Mouse (Mus musculus): Measurements from ENCODE around the gene Necab2. TPM values are rescaled to one million over a fixed set of nuclear protein-coding genes. Genes with fewer than 3 reads are reported as not detected.
A peak's percentile ranks its signal among the peaks of the same experiment; 100 is the strongest.

Necab2 gene
- polyA plus RNA-seq, 3 experiments from 2014 or later: not detected

GRCm38 (mm10) chr8:119456045-119456444 is 9.5 kb downstream of the Necab2 start:
- ATAC-seq: no peak

DNA sequence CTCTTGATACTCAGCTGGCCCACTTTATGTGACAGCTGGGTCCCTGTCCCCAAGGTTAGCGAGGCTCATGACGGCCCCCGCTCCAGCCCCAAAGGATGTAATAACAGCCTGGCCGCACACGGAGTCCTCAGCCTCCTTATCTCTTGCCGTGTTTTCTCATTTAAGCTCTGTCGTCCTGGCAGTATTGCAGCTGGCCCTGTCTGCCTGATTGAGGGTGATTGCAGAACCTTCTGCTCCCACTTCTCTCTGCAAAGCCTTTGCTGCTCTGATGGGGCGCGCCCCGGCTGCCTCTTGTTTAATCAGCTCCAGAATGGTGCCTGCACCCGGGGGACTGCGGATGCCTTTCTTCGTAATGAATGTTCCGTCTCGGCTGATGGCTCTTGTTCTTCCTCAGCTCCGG is 13.2 kb downstream of the Necab2 start:
- ATAC-seq: no peak

DNA sequence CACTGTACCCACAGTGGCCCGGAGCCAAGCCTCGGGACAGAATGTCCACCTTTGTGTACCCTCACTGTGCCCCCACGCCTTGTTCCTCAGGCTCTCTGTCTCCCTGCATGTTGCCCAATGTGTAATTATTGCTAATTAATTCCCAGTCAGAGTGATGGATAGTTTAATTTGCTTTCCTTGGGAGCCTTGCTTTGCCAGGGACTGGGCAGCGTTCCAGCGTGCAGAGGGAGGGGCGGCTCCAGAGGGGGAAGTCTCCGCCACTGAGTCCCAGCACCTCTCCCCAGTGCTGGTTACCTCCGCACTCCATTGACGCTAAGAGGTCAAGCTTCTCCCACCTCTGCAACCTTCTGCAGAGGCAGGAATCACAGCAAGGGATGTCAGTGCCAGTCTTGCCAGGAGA is 14.8 kb downstream of the Necab2 start:
- no peak for ATAC-seq

- ATAC-seq: no peak
Observed at GRCm38 (mm10) chr8:119463709-119464108, 17.2 kb downstream of the Necab2 start.

- ATAC-seq: no peak
Observed at GRCm38 (mm10) chr8:119466105-119466504, 19.6 kb downstream of the Necab2 start.

GRCm38 (mm10) chr8:119466794-119467193 is 20.3 kb downstream of the Necab2 start:
- ATAC-seq: no peak

DNA sequence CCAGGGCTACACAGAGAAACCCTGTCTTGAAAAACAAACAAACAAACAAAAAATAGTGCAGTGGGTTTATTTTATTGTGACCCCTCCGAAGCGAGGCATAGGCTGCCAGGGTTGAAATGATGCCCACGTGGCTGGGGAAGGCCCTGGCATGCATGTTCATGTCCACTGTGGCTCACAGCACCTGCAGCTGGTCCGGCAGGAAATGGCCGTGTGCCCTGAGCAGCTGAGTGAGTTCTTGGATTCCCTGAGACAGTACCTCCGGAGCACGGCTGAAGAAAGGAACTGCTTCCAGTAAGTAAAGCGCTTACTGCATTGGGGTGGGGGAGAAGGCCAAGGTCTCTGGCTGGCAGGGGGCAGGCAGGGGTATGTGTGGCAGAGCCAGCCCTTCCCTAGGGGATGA is 21.6 kb downstream of the Necab2 start:
- no peak for ATAC-seq

GRCm38 (mm10) chr8:119478684-119479083 is 32.2 kb downstream of the Necab2 start:
- no peak for ATAC-seq

- no peak for ATAC-seq
Observed at GRCm38 (mm10) chr8:119484145-119484896, 37.8 kb downstream of the Necab2 start.

DNA sequence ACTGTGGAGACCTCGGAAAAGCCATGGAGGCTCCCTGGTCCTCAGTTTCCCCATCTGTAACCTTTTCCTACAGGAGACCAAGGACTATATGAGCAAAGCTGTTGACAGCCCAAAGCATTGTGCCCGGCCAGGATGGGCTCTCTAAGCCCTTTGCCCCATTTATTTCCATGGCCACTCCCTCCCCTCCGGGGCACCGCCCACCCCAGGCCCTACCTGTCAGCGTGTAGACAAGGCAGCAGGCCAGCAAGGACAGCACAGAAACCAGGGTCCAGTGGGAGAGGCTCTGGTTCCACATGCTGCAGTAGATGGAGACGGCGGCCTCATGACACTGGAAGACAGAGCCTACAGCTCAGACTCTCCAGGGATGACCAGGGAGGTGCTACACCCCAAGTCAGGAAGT is 40.6 kb downstream of the Necab2 start:
- ATAC-seq: no peak

GRCm38 (mm10) chr8:119496848-119497247 is 50.3 kb downstream of the Necab2 start:
- peak; percentile 81 for ATAC-seq

GRCm38 (mm10) chr8:119499836-119500235 is 53.3 kb downstream of the Necab2 start:
- no peak for ATAC-seq

DNA sequence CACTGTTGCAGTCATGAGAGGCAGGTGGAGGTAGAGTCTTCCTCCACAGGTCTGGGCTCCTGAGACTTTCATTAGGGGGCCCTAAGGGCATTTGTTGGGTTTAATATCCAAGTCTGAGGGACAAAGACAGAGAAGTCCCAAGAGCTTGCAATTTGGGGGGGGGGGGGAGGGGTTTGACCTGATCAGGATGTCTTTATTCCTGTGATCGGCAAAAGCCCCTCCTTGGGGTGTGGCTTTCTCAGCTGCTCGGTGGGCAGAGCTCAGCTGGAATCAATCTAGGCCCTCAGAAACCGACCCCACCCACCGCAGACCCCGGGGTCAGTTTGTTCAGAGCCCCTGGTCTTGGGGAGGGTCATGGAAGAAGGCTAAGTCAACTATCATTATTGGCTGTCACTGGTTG is 55.1 kb downstream of the Necab2 start, which contains the start of gene Slc38a8:
Slc38a8 (minus strand) TSS at position 101 of the 400 bp plus-strand sequence.
- ATAC-seq: no peak

- no peak for ATAC-seq
Observed at GRCm38 (mm10) chr8:119502111-119502510, 55.6 kb downstream of the Necab2 start.

- no peak for ATAC-seq
Observed at GRCm38 (mm10) chr8:119503191-119503767, 56.8 kb downstream of the Necab2 start.

- ATAC-seq: no peak
Observed at GRCm38 (mm10) chr8:119505488-119505887, 59.0 kb downstream of the Necab2 start.

DNA sequence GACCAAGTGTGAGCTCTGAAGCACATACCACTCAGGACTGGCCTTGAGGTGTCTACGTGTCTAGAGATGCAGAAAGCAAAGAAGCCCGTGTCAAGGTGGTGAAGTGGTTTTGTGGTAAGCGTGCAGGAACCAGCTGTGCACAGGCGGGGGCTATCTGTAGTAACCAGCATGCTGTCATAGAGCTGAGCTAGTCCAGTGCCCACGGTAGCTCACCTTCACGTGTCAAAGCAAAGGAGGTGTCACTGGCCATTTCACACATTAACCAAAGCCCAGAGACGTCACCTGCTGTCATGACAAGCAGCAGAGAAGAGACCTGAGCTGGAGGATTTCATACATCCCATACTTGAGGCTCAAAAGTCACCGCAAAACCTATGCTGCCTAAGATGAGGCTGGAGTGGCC is 59.6 kb downstream of the Necab2 start:
- ATAC-seq: no peak

DNA sequence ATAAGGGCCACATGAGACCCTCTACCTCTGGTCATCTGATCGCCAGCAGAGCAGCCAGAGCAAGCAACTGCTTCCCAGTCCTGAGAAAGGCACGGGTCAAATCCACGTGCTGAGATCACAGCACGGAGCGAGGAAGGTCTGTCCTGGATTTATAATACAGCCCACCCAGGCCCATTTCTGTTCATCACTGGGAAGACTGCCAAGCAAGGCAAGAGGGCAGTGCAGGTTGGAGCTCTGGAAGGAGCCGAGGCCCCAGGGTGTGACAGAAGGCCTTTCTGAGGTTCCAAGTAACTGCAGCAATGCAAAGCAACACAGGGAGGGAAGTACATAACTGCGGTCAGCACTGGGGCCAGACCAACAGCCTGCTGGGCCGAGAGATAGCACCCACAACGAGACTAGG is 64.0 kb downstream of the Necab2 start:
- ATAC-seq: no peak

GRCm38 (mm10) chr8:119511722-119512121 is 65.2 kb downstream of the Necab2 start:
- no peak for ATAC-seq

GRCm38 (mm10) chr8:119513405-119513804 is 66.9 kb downstream of the Necab2 start:
- no peak for ATAC-seq

GRCm38 (mm10) chr8:119514940-119515339 is 68.4 kb downstream of the Necab2 start:
- no peak for ATAC-seq

GRCm38 (mm10) chr8:119515767-119516166 is 69.2 kb downstream of the Necab2 start:
- ATAC-seq: no peak

- no peak for ATAC-seq
Observed at GRCm38 (mm10) chr8:119516674-119517073, 70.2 kb downstream of the Necab2 start.

DNA sequence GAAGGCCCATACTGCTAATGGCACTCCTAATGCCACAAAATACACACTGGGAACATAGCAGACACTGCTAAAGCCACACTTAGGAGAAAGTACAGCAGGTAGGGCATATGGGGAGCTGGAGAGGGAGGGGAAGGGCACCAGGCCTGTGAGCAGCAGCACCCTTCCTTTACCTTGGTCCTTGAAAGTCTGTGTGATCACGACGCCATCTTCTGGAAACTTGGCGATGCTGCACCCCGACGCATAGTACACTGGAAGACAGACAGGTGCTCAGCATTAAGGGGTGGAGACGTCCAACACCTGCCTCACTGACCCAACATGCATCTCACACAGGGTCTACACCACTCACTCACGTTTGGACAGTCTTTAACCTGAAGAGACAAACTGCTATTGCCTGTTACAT is 73.6 kb downstream of the Necab2 start:
- ATAC-seq: no peak

All from inflammation-experienced regulatory T-cells, adult 6 months (primary cell).